Mouse (Mus musculus) lung, postnatal 4 days (tissue): Measurements from ENCODE around the gene Gstm6.
A peak's percentile ranks its signal among the peaks of the same experiment; 100 is the strongest.
"Not testable (repeated sequence)": the region's sequence is repeated elsewhere in the genome, so short reads cannot be mapped to it uniquely, and the experiment has no call there.

Experiments
- DNase-seq, 2 experiments: peaks; one replicate each; pipeline ENCODE4 v3.0.0; 2021

Gene Gstm6

DNA sequence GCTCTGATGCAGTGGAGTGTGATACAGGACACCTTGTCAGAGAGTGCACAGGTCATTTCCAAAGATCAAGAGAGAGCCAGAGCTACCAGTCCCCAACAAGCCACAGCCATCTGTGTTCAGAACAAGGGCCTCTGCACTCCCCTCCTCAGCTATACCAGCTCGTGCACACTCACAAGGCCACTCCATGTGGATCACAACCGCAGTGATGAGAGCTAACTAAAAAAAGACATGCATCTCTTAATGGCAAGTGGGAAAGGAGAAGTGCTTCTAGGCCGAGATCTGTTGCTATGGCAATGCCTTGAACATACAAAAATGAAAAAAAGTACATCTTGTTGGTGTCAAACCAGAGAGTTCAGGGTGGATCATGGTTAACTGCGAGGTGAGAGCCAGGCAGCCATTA lies 3.7 kb downstream of the Gstm6 start:
- no peak for DNase-seq

DNA sequence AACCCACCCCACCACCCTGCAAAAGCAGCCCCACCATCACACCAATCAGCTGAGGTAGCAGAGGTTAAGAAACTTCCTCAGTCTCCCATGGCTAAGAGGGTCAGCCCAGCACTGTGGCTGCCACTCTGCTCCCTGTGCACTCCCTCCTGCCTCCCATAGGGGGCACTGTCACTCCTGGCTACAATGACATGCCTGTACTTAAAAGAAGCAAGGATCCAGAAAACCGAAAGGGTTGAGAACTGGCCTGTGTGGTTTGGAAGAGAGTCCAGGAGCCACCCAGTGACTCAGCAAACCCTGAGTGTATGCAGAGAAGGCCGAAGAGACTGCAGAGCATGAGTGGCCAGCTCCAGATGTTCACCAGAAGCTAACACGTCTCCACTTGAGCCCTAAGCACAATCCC lies 4.1 kb downstream of the Gstm6 start:
- DNase-seq, result peak; percentile 71 to 77

DNA sequence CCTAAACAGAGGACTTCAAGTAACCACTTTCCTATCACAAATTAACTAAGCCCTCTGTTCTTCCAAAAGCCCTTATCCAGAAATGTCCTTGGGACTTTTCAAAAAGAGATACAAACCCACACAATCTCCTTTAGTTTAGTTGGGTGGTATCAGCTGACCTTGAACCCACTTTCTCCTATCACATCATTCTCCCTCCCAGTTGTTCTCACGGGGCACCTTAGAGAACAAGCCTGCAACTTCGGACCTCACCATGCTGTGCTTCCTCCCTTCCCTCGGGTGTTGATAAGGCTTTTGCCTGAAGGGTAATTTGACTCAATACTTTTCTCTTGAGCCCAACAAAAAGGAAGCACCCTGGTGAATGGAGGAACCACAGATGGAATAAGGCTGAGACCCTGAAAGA lies 7.7 kb downstream of the Gstm6 start:
- DNase-seq, result no peak

DNA sequence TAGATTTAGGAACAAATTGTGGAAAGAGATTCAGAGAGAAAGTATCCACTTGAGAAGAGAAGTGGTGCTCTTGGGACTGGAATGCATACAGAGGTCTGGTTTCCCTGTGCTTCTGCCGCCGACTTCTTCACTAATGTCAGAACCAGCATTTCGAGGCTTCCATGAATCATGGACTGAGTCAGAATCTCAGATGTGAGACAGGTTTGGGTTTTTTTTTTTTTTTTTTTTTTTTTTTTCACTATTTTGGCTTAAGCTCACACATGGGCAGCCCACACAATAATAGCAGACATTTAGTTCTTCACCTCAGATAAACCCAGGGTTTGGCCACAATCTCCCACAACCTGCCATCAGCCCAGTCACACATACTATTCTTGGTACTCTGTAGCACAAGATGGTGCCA lies 8.3 kb downstream of the Gstm6 start:
- DNase-seq, result no peak

DNA sequence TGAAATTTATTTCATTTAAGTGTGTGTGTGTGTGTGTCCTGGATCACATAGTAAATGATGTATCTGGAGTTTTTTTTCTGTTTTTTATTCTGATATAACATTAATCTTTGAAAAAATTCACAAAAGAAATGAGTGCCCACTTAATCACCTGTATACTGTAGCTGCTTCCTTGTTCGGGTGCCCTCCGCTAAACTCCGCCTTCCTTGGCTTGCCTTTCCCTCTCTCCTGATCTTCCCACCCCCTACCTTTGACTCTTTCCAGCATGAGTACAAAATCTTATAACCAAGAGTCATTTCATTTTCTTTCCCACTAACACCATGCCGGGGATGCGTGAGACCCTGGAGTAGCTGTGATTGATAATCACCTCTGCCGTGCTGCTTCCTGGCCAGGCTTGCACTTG lies 11.4 kb downstream of the Gstm6 start:
- DNase-seq, result no peak

DNA sequence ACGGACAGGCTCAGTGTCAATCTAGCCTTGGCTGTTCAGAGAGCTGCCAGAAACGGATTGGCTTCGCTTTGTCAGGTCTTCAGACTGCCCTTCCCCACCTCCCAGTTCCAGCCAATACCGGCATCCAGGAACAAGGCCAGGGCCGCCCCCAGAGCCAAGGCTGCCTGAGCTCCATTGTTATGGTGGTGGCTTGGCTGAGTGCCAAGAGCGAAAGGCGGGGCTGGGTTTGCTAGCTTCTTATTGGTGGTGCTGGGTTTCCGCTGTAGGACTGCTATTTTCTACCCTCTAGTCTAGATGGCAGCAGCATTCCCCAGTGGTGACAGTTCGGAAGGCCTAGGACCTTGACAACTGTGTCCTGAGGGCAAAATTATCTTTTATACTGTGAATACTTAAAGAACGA lies 11.9 kb downstream of the Gstm6 start, which contains the start of gene Gstm7:
TSS of gene Gstm7 (minus strand) at position 148 of the 400 bp plus-strand sequence.
- peak; percentile 96 to 99 for DNase-seq

DNA sequence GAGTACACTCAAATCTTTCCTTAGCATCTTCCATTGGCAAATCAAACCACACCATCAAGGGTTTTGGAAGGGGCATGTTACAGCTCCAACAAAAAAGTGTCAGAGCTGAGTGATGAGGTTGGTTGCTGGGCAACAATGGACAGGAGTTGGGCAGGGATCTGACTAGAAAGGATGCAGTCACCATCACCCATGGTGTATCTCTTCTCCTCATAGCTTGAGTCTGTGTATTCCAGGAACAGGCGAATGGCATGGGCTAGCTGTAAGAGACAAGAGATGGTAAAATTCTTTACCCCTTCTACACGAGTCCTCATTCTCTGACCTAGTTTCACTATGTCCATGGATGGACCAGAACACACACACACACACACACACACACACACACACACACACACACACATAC lies 12.4 kb downstream of the Gstm6 start:
- DNase-seq, result no peak

DNA sequence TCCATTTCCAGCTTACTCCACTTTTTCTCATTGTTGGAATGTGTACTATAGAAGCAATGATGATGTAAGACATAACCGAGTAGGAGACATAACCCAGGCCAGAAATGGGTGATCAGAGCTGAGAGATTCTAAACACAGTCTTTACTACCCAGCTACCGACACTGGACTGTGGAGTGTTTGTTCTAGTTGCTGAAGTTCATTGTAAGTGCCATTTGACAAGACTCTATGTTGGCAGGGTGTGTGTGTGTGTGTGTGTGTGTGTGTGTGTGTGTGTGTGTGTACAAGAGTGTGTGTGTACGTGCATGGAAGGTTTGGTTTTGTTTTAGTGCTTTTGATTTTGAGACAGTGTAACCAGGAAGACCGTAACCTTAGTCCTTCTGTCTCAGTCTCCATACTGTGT lies 13.8 kb downstream of the Gstm6 start:
- DNase-seq, result no peak

DNA sequence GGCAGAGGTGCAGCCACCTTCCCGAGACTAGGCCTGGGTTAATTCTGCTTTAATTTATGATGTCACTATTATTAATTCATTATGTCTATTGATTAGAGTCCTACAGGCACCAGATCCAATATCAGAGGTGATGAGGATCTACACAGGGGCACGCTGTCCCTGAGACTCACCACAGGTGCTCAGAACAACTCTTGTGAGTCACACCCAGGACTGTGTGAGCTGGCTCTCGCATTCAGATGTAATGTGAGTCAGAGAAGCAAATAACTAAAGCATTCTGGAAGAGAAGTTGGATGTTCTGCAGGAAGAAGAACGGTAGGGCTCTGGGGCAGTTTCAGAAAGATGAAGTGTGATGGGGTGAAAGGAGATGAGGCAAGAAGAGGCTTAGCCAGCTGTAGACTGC lies 14.3 kb downstream of the Gstm6 start:
- DNase-seq, result no peak

DNA sequence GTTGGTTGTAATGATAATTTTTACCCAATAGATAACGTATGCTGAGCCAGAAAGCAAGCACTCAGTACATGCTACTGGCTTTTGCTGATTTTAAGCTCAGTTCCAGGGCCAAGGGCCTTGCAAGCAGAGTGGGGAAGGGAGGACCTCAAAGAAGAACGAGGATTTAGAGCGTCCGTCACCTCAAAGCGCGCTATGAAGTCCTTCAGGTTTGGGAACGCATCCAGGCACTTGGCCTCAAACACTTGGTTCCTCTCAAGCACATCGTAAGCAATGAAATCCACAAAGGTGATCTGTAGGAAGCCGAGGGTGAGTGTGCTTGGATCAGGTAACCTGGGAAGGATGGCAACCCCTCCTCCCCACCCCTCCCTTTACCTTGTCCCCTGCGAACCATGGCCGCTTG lies 14.9 kb downstream of the Gstm6 start:
- peak; percentile 33 to 65 for DNase-seq

DNA sequence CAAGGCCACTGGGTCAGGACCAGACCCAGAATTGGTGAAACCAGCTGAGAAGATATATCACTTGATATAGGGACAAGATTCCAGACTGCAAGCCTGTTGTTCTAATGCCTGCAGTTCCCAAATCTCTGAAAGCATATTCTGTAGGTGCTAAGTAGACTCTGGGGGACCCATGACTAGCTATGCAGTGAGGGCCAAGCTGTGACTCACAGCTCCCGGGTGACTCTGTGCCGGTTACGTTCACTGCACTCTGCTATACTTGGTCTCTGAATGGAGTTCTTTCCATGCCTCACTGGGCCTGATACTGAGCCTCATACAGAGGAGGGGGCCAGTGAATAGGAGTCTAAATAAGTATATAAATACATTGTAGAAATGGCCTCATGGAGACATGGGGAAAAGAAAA lies 15.7 kb downstream of the Gstm6 start:
- DNase-seq, result no peak

DNA sequence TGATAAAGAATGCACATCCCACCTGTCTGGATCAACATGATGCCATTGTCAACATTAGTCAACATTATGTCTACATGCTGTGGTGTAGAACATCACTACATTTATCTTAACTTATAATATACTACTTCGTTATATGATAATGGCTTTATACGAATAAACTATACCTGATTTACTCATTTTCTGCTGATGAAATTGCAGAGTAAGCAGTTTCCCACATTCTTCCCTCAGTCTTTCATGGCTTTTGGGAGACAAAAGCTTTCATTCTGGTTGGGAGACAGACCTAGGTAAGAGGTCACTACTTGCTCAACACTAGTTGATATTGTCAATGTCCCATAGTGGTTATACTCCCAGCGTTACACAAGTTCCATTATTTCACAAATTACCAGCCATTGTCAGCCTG lies 18.2 kb downstream of the Gstm6 start:
- DNase-seq, result no peak

DNA sequence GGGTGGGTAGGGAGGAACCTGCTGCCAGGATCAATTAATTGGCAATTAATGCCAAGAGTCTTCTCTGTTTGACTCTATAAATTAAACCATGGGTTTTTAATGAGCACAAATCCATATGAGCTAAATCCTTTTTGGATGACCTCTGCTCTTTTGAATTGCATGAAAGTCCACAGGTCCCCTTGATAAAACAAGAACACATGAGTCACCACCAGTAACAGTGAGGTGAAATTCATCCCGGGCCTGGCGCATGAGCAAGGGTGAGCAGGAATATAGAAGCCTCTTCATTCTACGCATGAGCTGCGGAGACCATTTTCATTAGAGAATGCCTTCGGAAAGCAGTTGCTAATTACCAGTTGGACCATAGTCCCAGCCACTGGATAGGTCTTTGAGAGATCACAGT lies 23.2 kb downstream of the Gstm6 start:
- no peak for DNase-seq

DNA sequence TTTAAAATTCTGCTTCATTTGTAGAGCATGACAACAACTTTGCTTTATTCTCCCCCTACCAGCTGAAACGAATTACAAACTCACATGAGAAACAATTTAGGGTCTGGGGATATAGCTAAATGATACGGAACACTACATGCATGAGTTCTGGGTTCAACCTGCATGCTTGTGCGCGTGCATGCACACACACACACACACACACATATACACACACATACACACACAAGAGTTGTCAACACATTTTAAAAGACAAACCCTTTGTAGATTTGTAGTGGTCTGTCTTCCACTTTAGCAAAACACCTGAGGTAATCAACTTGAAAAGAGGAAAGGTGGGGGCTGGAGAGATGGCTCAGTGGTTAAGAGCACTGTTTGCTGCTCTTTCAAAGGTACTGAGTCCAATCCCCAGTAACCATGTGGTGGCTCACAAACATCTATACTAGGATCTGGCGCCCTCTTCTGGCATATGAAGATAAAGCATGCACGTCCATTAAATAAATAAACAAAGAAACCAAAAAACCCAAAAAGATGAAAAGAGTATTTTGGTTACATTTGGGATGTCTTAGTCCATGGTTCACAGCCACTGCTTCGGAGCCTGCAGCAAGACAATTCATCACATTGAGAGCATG lies 25.7 kb downstream of the Gstm6 start:
- peak in 1 of 2 experiments; percentile 59 for DNase-seq

DNA sequence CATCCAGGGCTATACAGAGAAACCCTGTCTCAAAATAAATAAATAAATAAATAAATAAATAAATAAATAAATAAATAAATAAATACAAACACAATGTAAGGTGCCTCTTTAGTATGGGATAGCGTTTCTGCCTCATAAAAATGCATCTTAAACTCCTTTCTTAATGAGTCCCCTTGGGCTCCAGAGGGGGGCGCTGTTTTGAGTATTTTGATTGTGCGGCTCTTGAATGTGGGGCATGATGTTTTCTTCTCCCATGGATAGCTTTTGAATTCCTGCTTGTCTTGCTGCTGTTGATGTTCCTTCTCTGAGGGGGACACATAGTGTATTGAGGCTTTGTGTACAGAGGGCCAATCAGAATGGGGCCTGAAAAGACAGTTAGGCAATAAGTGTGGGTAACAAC lies 26.5 kb downstream of the Gstm6 start:
- DNase-seq, result no peak

DNA sequence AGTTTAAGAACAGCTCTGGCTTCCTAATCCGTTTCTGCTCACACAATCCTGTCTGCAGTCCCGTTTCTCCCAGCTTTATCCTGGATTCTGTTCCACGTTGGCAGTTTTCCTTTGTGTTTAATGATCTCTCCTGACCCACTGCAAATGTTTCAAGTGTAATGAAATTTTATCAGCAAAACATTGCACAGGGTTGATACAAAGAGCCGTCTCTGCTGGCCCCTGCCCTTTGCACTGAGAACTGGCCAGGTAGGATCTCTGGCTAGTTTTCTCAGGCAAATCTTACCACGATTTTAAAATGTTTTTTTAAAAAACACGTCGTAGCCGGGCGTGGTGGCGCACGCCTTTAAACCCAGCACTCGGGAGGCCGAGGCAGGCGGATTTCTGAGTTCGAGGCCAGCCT lies 26.9 kb downstream of the Gstm6 start:
- no peak for DNase-seq

DNA sequence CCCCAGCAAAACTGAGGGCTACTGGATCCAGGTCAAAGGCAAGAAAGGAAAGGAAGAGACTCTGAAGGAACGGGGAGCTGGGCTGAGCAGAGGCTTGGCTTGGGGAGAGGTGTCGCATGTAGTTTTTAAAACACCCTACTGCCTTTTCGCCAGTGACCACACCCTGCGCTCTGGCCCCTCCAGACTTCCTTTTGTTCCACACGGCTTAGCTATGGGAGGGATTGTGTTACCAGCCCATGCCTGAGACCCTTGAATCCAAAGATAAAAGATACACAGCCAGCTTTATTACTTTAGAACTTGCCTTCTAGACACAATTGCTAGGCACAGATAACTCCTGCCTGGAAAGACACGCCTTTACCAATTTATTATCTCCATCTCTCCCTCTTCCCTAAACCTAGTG lies 37.6 kb downstream of the Gstm6 start:
- DNase-seq, result no peak

DNA sequence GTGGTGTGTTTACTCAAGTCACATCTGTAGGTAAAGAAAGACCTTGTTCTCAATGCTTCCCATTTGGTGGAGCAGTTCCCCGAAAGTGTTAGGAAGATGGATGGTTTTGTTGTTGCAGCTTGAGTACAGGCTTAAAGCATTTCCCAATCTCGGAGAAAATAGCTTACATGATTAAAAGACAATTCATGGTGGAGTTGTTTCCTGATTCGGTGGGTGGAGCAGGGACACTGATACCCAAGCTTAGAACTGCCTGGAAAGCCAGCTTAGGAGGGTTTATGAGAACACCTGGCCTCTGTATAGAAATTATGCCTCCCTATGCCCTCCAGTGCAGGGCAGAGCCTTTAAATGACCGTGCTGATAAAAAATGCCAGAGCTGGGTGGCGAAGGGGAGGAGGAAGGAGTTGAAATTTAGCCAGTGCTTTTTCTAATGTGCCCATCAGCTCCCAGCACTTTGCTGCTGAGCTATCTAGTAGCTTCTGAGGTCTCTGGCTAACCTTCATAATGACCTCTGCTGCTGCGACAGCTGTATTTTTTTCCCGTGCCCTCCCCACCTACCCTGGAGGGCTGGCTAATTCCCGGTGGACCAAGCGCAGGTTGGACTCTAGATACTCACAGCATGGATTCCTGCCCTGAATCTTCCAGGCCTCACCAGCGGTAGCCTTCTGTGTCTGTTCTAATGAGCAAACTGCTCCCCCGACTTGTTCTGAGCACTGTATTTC lies 42.4 kb downstream of the Gstm6 start:
- no peak for DNase-seq

DNA sequence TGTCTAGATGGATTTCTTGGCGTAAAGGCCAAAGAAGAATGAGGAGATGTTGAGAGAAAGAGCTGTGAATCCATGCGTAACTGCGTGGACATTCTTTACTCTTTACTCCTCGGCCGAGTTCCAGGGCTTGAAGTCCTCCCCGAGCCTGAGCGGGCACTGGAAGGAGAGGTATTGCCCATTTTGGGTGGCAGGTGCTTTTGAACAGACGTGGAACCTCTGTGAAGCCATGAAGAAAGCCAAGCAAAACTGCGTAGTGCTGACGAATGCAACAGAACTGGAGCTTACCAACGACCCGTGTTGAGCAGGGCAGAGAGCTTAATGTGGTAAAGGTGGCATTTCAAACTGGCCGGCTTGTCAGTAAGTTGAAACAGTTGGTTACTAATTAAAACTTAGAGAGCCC lies 44.9 kb downstream of the Gstm6 start:
- no peak for DNase-seq

DNA sequence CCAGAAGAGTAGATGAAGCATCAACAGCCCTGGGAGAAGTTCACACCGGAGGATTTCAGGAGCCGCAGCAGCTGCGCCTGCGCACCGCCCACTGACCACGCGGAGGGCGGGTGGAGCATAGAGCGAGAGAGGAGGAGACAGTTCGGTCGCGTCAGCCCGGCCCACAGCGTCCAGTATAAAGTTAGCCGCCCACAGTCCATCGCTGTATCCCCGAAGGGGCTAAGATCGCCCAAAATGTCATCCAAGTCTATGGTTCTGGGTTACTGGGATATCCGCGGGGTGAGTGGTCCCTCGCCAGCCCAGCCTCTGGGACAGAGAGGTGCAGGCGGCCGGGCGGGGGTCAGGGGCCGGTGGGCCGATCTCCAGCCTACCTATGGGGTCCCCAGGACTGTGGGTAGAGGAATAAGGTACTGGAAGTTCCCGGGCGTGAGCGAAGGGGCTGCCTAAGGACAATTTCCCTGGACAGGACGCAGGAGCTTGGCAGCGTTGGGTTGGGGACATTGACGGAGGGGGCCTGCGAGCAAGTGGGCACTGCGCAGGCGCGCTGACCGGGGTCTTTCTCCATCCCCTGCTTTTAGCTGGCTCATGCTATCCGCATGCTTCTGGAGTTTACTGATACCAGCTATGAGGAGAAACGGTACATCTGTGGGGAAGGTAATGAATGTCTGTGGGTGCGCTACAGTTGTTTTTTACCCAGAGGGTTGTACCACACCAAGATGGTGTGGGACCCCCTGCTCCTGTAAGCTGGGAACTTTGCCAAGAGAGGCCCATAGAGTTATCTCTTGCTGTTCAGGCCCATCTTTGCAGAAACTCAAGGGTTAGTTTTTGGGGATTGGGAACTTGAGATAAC lies 47.6 kb downstream of the Gstm6 start, which contains the start of gene Gstm5:
TSS of gene Gstm5 (plus strand) at position 102 of the 850 bp plus-strand sequence.
- DNase-seq, result peak; percentile 86 to 87

DNA sequence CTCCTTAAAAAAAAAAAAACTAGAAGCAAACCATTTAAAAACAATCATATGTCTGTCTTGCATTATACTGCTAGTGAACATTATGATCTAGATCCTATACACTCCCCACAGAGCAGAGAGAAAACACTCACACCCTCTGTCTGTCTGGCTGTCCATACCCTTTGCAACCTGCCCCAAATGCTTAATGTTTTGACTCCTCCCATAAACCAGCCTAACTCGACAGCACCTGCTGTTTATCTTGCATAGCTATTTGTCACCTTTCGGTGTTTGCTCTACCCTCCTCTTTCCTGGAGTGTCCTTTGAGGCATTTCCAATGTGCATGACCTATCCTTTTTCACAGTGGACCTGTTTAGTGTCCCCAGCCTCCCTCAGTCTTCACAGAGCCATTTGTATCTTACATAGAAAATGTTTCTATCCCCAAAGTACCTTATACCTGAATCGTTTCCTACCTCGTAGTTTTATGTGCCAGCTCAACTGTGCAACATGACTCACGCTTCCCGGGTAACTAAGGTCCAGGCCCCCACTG lies 48.3 kb downstream of the Gstm6 start:
- DNase-seq, result no peak

DNA sequence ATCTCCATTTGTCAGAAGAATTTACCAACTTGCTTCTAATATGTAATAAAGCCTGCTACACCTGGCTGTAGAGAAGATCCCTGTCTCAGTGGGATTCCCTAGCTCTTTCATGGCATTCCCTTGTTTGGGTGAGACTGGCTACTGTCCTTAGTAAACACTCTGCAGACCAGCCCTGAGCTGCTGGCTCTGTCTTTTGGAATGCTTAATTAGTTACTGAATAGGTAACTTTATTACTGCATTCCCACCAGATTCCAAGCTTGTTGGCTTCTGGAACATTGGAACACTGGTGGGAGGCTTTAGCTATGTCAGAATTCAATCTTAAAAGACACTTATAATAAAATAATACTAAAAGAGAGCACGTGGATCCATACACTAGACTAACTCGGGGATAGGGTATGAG lies 54.3 kb downstream of the Gstm6 start:
- not testable (repeated sequence) for DNase-seq
